Mouse (Mus musculus): Measurements from ENCODE around the gene Olfr871.
"Not testable (repeated sequence)": the region's sequence is repeated elsewhere in the genome, so short reads cannot be mapped to it uniquely, and the experiment has no call there.

The Olfr871 gene

GRCm38 (mm10) chr9:20211907-20212306 is at the start of gene Olfr871:
Gene Olfr871, plus strand, starts transcription at chr9:20212207.
- no peak for DNase-seq

- DNase-seq: no peak
These were observed 38.0 kb upstream of the Olfr871 start, which contains the start of gene Olfr870 for GRCm38 (mm10) chr9:20173957-20174356. Gene Olfr870, minus strand, starts transcription at chr9:20174057.

- no peak for DNase-seq
These were observed 32.5 kb upstream of the Olfr871 start for GRCm38 (mm10) chr9:20179463-20179862.

GRCm38 (mm10) chr9:20202131-20202530 is 9.9 kb upstream of the Olfr871 start:
- DNase-seq: no peak

GRCm38 (mm10) chr9:20203413-20203984 is 8.5 kb upstream of the Olfr871 start:
- not testable (repeated sequence) for DNase-seq

GRCm38 (mm10) chr9:20210812-20211211 is 1.2 kb upstream of the Olfr871 start:
- no peak for DNase-seq

- no peak for DNase-seq
These were observed 530 bp upstream of the Olfr871 start for GRCm38 (mm10) chr9:20211477-20211876.

GRCm38 (mm10) chr9:20236819-20237218 is 24.8 kb downstream of the Olfr871 start, which contains the start of gene Olfr872:
Gene Olfr872, plus strand, starts transcription at chr9:20237119.
- DNase-seq: no peak

- DNase-seq: no peak
These were observed 25.4 kb downstream of the Olfr871 start for GRCm38 (mm10) chr9:20237378-20237777.
